Mouse (Mus musculus) right cerebral cortex, postnatal 10 days (tissue): ENCODE measurements around the gene Tns3.

Source experiments
- DNase-seq, 2 experiments: peaks; one replicate each; pipeline ENCODE4 v3.0.0; 2021; ENCODE audit warnings: low spot score in 2 of 2

Gene Tns3

DNA sequence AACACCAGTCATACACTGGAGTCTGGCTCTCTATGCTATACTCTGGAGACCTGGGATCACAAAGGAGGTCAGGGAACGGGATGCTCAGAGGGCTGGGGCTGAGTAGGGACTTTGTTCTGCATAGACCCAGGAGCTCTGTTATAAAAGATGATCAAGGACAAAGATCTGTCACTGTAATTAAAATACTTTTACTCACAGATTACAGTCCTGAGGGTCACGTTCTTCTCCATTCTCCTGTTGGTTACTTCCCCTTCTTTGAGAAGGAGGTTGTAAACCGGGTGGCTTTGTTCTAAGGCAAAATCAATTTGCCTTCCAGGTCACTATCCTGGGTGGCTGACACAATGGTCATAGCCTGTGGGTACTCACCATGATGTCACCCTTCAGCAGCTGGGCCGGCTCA is 133.8 kb downstream of the Tns3 start:
- no peak for DNase-seq

DNA sequence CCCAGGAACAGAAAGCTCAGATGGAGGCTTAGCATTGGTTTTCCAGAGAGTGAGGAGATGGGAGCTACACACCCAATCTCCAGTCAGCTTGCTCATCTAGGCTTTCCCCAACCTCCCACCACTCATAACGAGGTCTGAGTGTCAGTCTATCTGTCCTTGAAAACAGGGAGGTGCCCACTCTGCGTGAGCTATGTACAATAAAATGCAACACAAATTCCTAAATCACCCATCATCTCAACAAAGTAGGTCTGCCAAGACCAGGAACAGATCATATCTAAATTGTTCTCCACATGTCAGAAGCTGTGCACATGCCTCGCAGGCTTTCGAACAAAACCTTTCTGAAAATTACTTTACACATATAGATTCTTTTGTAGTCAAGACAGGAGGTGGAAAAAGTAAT is 134.3 kb downstream of the Tns3 start:
- DNase-seq = no peak

DNA sequence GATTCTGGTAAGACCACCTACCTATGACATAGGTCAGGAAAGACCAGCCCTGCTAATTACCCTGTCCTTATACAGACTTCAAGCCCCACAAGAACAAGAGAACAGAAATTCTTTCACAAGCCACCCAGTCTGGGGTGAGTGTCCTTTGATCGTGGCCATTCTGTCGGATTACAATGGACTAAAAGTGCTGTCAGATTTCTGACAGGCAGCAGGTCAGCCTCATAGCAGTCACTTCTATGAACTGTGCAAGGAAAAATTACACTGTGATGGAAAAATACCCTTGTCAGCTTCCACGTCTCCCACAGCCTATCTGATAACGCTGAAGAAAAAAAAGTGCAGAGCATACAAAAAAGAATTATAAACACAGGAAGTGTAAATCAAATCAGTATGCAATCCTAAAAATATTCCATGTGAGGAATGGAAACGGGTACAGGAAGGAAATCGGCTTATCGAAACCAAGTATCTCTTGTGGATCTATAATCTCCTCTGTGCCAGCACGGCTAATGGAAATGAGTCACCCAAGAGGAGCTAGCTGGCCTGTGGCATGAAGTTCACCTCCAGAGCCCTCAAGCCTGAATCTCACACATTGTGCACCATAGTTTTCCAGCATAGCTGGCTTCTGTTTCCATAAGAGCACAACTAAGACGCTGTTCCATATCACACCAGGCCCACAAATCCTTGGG is 138.7 kb downstream of the Tns3 start:
- DNase-seq = no peak

DNA sequence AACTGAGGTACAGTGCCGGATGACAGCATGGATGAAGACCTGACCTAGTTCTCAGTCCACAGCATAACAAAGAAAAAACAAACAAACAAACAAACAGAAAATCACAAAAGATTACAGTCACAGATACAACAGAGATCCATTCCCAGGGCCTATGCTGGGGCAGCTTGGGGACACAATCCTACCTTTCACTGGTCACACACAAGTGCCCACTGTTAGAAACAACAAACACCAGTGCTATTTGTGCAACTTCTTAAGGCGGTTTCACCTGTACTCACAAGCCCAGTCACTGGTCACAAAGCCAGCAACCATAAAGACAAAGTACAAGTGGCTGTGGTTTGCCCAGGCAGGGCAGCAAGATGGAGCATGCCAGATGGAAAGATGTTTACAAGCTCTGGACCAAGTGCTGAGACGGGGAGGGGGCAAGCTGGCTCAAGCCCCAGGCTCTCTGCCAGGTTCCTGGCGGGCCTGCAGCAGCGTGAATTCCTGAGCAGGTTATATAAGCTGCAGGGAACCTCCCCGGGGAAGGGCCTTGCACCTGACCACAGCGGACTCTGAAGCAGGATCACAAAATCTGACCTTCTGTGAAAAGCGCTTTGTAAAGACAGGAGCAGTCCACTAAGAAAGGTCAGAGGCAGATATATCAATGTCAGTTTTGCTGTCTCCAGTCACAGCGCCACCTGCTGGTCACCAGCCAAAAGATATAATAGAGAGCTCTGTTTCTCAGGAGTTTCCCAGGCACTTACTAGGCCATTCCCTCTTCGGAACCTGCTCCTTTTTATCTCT is 140.8 kb downstream of the Tns3 start:
- DNase-seq = peak; percentile 71 to 82

DNA sequence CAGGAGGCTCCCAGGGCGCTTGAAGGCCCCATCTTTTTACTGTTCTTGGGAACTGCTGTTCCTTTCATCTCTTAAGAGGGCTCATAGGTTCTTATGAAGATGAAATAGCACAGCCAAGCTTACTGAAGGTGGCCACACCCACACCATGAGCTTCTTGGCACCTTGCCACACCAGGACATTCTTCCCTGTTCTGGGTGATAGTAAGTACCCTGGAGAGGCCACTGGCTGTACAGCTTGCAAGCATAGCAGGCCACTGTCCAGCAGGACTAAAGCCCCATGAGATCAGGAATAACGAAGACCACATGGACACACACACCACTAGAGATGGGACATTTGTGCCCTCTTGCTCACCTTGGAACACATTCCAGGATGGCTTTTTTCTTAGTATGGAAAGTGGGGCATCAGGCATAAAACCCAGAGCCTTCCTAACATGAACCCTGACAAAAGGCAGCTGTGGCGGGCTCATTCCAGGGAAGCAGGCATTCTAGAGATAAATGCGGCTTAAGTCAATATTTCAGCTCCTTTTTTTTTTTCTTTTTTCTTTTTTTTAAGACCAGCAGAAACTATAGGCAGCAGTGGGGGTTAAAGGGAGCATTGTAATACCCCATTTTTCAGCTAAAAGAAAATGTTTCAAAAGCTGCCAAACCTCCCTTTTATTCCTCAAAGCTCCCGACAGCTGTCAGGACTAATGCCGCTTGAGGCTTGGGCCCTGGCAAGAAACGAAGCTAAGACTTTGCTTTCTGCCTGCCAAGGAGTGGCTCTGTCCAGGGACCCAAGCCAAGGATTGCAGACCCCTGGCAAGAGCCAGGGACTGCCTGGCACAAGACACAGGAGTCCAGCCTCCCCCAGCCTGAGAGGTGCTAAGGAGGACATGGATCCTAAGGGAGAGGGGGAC is 150.7 kb downstream of the Tns3 start:
- peak; percentile 79 for DNase-seq

DNA sequence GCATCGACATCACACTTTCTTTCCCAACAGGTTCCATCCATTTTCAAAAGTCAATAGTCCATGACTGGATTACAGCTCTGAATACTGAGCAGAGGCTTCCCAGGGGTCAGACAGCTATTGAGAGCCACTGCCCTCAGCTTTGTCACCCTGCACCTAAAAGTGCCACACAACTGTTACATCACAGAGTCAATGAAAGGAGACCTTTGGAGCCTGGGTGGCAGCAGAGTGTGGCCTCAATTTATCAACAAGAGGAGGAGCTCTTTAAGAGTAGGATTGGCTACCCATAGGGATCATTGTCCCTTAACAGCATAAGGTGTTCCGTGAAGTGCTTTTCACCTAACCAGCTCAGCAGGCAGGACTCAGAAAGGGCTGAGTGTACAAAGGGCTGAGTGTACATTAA is 154.0 kb downstream of the Tns3 start:
- no peak for DNase-seq

DNA sequence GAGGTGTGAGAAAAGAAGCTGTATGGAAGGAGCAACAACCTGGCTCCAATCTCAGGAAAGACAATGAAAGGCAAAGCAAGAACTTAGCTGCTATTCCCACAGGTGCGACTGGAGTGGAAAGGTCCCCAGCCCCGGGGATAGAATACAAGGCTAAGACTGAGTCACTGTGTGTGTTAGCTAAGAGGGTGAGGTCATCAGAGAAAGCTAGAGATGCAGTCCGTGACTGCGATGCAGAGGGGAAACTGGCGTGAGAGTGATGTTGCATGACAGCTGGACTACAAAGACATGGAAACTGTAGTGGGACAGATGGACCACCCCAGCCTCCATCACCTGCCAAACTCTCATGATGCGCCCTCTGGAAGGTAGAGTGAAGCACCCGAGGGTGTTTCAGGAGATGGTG is 154.7 kb downstream of the Tns3 start:
- DNase-seq = no peak

DNA sequence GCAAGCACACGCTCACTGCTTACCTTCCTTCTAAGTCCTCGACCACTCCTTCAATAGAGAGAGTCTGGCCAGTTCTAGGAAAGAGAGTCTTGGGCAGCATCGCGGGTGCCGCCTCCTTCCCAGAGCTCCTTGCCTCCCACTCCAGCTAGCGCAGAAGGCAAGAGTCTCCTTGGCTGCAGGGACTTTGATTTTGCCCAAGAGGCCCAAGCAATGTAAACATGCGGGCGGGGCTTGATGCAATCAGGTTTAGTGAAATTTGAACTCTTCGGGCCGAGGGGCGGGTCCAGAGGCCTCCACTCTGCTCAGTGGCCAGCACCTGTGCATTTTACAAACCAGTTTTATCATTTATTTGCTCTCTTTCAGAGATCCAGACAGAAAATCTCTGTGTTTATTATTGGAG is 160.6 kb downstream of the Tns3 start:
- no peak for DNase-seq

DNA sequence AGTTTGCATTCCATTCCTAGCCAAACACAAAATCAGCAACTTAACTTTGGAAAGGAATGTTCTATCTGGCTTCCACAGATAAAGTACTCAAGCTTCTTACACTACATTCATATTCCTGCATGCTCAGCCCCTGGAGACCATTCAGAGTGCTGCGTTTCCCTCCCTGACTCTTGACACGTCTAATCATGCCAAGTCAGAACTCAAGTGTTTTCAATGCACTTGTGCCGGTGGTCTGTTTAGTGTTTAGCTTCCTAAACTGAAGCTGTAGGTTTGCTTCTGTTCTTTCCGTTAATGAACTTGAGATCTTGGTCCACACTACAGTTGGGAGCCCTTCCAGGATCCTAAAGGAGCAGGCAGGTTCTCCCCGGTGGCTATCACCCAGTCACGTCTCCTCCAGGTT is 163.5 kb downstream of the Tns3 start:
- DNase-seq = no peak

DNA sequence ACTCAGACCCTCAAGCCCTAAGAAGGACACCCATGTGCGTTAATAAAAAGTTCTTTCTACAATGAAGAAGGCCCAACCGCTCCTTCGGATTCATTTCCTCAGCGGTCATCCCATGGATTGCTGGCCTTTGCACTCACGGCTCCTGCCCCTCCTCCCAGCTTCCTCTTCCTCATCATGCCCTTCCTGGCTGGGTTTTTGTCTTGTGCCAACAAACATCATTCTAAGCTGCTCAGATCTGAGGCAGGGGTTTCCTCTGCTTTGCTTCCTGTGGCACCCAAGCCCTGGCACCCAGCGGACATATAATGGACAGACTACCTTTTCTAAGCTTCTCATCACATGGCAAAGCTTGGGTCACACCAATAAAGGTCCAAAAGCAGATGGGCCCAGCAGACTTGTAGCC is 167.2 kb downstream of the Tns3 start:
- DNase-seq = no peak

DNA sequence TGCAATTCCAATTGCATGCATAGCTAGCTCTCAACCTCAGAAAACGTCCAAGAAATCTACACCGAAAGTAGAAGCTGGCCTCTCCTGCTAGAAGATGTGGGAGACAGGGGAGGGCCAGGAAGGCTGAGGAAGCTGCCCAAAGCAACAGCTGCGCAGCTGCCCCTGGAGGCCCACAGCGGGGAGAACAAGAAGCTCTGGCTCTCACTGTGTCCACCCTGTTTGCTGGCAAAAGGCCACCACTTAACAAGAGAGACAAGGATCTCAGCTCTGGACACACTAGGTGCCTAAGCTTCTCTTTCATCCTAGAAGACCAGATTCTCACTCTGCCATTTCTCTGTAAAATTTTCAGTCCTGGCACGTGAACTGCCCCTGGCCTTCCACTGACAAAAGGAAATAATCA is 167.6 kb downstream of the Tns3 start:
- peak; percentile 65 to 66 for DNase-seq

DNA sequence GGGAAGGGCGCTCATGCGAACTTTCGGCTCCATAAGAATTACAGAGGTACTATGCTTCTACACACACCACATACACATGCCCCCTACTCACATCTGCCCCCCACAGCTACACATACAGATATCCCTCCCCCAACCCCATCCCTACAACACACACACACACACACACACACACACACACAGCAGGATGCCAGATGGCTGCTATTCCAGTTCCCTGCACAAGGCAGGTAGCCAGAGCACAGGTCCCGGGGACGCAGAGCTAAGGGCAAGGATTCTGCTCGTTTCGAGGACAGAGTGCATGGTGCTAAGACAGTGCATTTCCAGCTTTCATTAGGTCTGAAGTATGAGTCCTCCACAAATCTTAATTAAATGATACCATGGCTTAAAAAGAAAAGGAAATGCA is 168.5 kb downstream of the Tns3 start:
- no peak for DNase-seq

DNA sequence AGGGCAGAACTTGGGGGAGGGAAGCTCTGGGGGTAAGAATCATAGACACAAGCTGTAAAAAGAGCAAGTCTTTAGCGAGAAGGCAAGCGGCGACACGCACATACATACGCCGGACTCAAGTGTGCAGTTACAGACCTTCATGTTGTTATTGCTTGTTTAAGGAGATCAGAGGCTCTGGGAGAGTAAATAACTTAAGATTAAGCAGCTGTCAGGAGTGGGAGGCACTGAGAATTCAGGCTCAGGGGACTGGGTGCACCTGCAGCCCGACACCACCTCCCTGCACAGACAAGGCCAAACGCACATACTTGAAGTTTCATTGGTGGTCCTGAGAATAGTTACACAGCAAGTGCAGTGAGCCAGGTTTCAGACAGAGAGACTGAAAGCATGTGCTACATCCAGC is 169.3 kb downstream of the Tns3 start:
- DNase-seq = no peak

DNA sequence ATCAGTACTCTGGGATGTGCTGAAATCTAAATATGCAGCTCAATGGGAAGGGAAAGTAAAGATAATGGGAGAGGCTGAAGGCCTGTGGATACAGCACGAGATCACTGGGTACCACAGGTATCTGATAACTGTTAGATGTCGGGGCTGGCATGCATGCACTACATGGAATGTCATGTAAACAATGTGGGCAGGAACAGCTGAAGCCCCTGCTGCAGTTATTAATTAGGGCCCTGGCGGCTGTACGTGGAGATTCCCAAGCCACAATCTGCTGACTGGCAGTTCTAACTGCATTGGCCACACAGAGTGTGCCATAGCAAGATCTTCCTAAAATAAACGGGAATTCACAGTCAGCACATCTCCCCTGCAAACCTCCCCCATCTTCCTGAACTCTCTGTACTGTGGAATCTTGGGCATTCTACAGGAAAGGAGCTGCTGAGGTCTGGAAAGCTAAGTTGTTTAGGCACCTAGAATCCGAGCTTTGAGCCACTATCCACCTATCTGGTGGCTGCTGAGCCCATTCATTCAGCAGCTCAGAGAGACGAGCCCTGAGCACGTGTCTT is 170.3 kb downstream of the Tns3 start:
- no peak for DNase-seq

DNA sequence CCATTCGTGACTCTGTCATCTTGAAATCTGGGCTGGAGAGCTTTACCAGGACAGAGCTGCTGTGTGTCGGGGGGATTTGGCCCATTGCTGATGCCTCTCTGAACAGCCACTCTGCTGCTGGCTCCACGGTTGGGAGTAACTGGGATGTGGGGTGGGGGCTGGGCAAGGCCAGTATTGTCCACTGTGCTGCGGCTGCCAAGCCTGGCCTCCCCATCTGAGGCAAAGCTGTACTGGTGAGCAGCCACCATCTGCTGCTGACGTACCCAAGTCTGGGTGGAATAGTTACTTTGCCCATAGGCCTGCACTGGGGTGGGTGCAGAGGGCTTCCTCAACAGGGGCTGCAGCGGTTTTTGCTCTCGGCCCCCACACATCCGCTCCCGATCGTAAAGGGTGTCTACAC is 172.0 kb downstream of the Tns3 start:
- DNase-seq = peak; percentile 55 to 60

DNA sequence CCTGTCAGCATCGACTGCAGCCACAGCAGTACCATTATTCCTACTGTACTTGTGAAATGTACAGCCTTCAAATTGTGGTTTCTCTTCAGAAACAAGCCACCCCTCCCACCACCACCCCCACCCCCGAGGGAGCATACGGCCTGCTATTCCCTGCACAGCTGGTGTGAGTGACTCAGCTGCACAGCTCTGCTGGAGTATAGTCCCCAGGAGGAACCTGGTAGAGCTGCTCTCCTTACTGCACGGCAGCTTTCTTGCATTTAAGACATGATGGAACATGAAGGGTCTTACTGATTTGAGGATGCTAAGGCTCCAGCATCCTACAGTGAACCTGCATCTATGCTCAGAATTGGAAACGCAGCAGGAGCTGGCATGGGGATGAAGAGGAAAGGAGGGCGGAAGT is 176.1 kb downstream of the Tns3 start:
- DNase-seq = peak in 1 of 2 experiments; percentile 55

DNA sequence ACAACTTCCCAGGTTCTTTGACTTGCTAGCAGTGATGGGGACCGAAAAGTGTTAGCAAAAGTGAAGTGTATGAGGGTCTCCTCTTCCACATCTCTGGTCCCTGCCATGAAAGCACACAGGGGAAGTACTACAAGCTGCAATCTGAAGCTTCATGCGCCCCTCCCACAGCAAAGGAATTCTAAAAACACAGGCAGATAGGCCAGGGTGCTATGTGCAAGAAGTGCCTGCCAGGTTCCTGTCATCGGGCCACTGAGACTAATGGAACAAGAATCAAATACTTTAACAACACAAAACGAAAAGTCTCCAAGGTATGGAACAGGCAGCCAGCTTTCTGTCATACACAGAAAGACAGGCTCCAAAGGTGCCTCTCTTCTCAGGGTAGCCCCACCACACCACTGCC is 177.8 kb downstream of the Tns3 start:
- DNase-seq = no peak

DNA sequence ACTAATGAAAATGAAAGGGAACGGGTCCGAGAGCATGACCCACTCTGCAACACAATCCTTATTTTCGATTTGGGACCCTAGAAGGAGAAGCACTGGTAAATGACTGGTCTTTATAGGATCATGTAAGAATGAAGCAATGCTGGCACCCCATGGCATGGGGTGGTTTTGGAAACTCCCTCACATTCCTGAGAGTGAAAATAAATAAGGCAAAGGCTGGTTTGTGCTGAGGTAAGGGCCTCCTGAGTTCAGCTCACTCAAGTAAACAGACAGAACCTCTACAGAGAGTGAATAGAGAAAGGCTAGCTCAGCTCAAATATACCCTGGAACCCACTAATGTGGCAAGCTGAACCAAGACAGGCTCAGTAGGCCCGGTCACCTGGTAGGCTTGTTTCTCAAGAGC is 179.8 kb downstream of the Tns3 start:
- DNase-seq = no peak

DNA sequence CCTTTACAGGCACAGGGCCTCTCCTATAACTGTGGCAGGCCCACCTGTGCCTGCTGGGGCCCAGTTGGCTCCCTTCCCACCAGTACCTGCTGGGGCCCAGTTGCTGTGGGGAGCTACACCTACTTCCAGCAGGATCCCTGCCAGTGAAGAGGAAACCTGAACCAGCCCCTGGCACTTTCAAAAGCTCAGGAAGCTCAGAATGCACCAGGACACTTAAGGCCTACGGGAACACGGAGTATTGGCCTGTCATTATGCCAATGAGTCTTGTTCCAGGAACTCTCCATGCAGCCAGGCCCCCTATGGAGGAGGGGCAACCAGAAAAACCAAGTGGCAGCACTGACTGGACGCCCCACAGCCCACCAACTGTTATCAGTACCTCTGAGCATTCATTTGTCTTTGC is 181.6 kb downstream of the Tns3 start:
- no peak for DNase-seq

DNA sequence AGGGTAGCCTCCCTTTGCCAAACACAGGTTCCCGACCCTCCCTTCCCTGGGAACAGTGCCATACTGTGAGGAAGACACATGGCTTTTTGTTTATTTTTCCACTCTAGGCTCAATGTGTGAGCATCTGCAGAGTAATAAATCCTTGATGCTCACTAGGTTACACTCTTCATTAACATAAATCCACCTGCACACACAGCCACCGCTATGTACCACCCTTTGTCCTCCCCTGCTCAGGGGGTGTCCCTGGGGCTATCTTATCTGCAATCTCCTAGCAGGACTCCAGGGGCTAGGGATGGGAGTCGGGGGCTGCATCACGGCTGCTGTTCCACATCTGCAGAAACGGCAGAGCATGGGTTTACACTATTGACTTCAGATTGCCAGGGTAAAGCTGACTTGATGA is 182.4 kb downstream of the Tns3 start:
- DNase-seq = no peak

DNA sequence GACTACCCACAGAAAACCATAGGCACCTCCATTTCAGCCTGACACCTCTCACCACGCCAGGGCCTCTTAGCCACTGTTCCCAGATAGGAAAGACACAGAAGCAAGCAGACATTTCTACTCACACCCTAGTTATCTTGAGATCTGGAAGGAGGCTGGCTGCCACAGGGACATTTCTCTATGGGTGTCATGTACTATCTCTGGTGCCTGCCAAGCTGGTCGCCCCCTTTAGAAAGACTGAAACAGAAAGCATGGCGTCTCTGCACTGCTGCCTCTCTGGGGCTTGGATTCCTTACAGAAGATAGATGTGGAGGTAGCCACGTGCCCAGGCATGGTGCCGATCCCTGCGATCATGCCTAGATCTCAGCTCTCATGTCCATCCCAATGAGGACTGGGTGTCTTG is 182.8 kb downstream of the Tns3 start:
- DNase-seq = peak in 1 of 2 experiments; percentile 53

DNA sequence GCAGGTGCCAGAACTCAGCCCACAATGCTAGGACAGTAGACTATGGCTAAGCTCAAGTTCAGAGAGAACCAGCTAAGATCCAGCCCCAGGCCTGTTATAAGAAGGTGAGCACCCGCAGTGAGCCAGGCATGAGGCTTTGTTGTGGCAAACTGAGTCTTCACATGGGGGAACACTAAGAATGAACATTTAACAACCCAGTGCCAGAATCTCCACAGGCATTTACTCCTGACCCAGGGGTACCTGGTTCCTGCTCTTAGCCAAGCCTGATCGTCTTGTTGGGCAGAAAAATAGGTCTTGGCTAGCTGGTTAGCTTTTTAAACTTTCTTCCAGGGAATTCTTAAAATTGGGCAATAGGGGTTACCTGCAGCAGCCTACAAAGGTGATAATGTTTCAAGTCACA is 184.5 kb downstream of the Tns3 start:
- DNase-seq = no peak
